Mouse (Mus musculus) ES-E14 (cell line): Measurements from ENCODE around the gene Rhox2c. TPM values are rescaled to one million over a fixed set of nuclear protein-coding genes. Genes with fewer than 3 reads are reported as not detected.
"Not testable (repeated sequence)": the region's sequence is repeated elsewhere in the genome, so short reads cannot be mapped to it uniquely, and the experiment has no call there.

Experiments used
- DNase-seq: peaks from one replicate; pipeline ENCODE4 v3.0.0-alpha.2; 2013; ENCODE audit warnings: low read depth, low spot score
- H3K27ac ChIP-seq: 2 replicates; pipeline ENCODE4 v1.5.1; 2012; ENCODE audit warnings: low read depth, mild to moderate bottlenecking, low read length, moderate library complexity, mixed read lengths; ENCODE audit not compliant: poor library complexity, insufficient read depth, severe bottlenecking
- H3K36me3 ChIP-seq: 2 replicates; pipeline ENCODE4 v1.6.1; 2012; ENCODE audit warnings: mild to moderate bottlenecking, low read length, moderate library complexity, mixed read lengths; ENCODE audit not compliant: control insufficient read depth, poor library complexity, insufficient read depth, severe bottlenecking
- H3K4me1 ChIP-seq, 2 experiments: fragments of 150-350 bp in 1 of 2; sonication (generic) in 1 of 2; 2 replicates each; pipeline ENCODE4 v1.6.1; 2012; ENCODE audit warnings: low read length in 2 of 2, mild to moderate bottlenecking in 1 of 2, mixed read lengths in 1 of 2; ENCODE audit not compliant: control insufficient read depth in 2 of 2, insufficient read depth in 2 of 2, poor library complexity in 1 of 2
- H3K4me3 ChIP-seq, 2 experiments: fragments of 150-350 bp in 1 of 2; sonication (generic) in 1 of 2; 2 replicates each; pipeline ENCODE4 v1.5.1; 2012; ENCODE audit warnings: low read length in 2 of 2, low read depth in 1 of 2, mild to moderate bottlenecking in 1 of 2, mixed read lengths in 1 of 2; ENCODE audit not compliant: insufficient read depth in 1 of 2, poor library complexity in 1 of 2, severe bottlenecking in 1 of 2
- H3K9ac ChIP-seq: 2 replicates; pipeline ENCODE4 v1.6.1; 2012; ENCODE audit warnings: low read depth, mild to moderate bottlenecking, low read length, mixed read lengths; ENCODE audit not compliant: poor library complexity, insufficient read depth, severe bottlenecking
- H3K9me3 ChIP-seq: fragments of 150-350 bp; sonication (generic); 2 replicates; pipeline ENCODE4 v1.6.1; 2012; ENCODE audit warnings: low read depth, mild to moderate bottlenecking, low read length; ENCODE audit not compliant: control insufficient read depth, insufficient read depth
- in situ Hi-C, 2 experiments: fragments of 600-800 bp; cut with MboI; formaldehyde crosslinking; loops; one replicate each; pipeline ENCODE4 v1.15.1; 2025; ENCODE audit warnings: low sequenced_read_pairs in 2 of 2, inconsistent platforms in 1 of 2; ENCODE audit not compliant: unreplicated experiment in 2 of 2
- total RNA-seq: library from RNA; depleted of rRNA; stranded (reverse); fragments of 300-350 nt; gene quantifications from 2 replicates; pipeline ENCODE4 v1.2.3, GENCODE M21; 2012; rRNA removed

The Rhox2c gene
- total RNA-seq = 0.48 and 0.49 TPM in 2 replicates

DNA sequence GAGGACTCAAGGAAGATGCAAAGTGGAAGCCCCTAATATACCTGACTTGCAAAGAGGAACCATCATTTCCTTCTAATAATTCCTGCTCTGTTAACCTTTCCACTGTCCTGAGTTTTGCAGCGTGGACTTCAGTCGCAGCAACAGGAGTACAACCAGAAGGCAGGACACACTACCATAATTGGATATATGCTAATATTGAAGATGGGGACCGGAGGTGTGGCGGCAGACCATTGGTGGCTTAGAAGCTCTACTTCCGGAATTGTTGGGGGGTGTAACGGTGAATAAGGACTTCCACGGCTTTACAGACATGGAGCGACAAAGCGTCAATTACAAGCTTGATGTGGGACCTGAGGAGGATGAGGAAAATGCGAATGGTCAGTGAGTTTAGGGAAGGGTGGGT, at the start of gene Rhox2c:
Gene Rhox2c (plus strand): TSS at position 301 of the 400 bp plus-strand sequence.
- in situ Hi-C loops, H3K4me1 ChIP-seq, H3K27ac ChIP-seq, H3K4me3 ChIP-seq, DNase-seq, H3K9me3 ChIP-seq, H3K9ac ChIP-seq, H3K36me3 ChIP-seq: not testable (repeated sequence)

GRCm38 (mm10) chrX:37411767-37412166, 41.7 kb upstream of the Rhox2c start, which contains the start of gene Rhox2b:
Gene Rhox2b (plus strand): TSS chrX:37412067.
- in situ Hi-C loops, H3K9ac ChIP-seq, H3K4me3 ChIP-seq, H3K4me1 ChIP-seq, H3K27ac ChIP-seq, DNase-seq, H3K36me3 ChIP-seq, H3K9me3 ChIP-seq: not testable (repeated sequence)

GRCm38 (mm10) chrX:37432194-37432593, 21.3 kb upstream of the Rhox2c start, which contains the start of gene Rhox4b:
Gene Rhox4b (plus strand): TSS chrX:37432494.
- DNase-seq, H3K4me3 ChIP-seq, in situ Hi-C loops, H3K27ac ChIP-seq, H3K4me1 ChIP-seq, H3K9me3 ChIP-seq, H3K36me3 ChIP-seq, H3K9ac ChIP-seq: not testable (repeated sequence)

DNA sequence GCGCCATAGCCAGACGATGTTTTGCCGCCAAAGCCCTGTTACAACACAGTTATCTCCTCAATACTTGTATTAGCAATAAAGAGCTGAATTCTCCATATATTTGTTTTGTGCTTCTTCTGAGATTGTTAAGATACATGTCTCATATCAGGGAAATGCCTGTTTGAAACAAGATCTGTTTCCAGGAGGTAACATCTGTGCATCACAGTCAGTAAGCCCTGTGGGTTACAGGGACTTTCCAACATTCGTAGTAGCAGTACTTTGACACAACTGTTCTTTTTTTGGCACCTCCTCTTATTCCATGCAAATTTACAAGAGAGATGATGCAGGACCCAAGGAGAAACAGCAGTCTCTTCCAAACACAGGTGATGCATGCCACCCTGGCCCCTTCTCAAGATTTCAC, 4.8 kb downstream of the Rhox2c start, which contains the start of gene Rhox3c:
Gene Rhox3c (plus strand): TSS at position 301 of the 400 bp plus-strand sequence.
- H3K9ac ChIP-seq, in situ Hi-C loops, H3K9me3 ChIP-seq, H3K36me3 ChIP-seq, H3K27ac ChIP-seq, H3K4me1 ChIP-seq, H3K4me3 ChIP-seq, DNase-seq: not testable (repeated sequence)

GRCm38 (mm10) chrX:37480037-37480436, 26.6 kb downstream of the Rhox2c start, which contains the start of gene Rhox4c:
Gene Rhox4c (plus strand): TSS chrX:37480337.
- H3K4me1 ChIP-seq, H3K4me3 ChIP-seq, H3K36me3 ChIP-seq, DNase-seq, H3K9me3 ChIP-seq, in situ Hi-C loops, H3K9ac ChIP-seq, H3K27ac ChIP-seq: not testable (repeated sequence)

DNA sequence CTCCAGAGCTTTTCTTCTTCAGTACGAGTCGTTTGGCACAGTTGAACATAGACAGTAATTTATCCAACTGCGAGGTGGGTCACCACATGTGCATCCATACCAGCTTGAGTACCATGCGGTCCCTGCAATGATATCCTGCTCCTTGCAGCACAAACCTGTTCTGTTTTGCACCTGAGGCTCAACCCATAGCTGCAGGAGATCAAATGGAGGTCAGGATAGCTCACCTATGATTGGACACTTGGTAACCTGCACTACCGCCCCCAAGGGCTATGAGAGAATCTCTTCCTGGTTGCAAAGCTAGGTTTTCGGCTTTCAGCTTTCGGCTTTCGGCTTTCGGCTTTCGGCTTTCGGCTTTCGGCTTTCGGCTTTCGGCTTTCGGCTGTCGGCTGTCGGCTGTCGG, 60.6 kb downstream of the Rhox2c start, which contains the start of gene Rhox4d:
Gene Rhox4d (plus strand): TSS at position 301 of the 400 bp plus-strand sequence.
- H3K27ac ChIP-seq, DNase-seq, H3K4me3 ChIP-seq, H3K4me1 ChIP-seq, H3K9ac ChIP-seq, H3K36me3 ChIP-seq, H3K9me3 ChIP-seq, in situ Hi-C loops: not testable (repeated sequence)

Other genes with a start within 250 kb of the Rhox2c start
- 2.3 and 2.9 TPM in 2 replicates for gene Gm9, start 242.6 kb upstream of the Rhox2c start, total RNA-seq
- 1.4 and 3.0 TPM in 2 replicates for gene Rhox1, start 231.4 kb upstream of the Rhox2c start, total RNA-seq
- 1.8 and 7.2 TPM in 2 replicates for gene Rhox2a, start 208.7 kb upstream of the Rhox2c start, total RNA-seq
- gene Rhox3a, start 203.8 kb upstream of the Rhox2c start, total RNA-seq = not detected in 2 replicates
- not detected in 2 replicates for gene Rhox4a, start 188.3 kb upstream of the Rhox2c start, total RNA-seq
- gene Rhox3a2, start 73.7 kb upstream of the Rhox2c start, total RNA-seq = not detected in 2 replicates
- gene Rhox4a2, start 62.8 kb upstream of the Rhox2c start, total RNA-seq = 0.36 TPM in 1 of 2 replicates, not detected in the other
- gene Rhox2b, start 41.6 kb upstream of the Rhox2c start, total RNA-seq = 0.69 and 2.1 TPM in 2 replicates
- gene Rhox4b, start 21.2 kb upstream of the Rhox2c start, total RNA-seq = 0.40 TPM in 1 of 2 replicates, not detected in the other
- gene Rhox3c, start 4.9 kb downstream of the Rhox2c start, total RNA-seq = not detected in 2 replicates
- gene Rhox4c, start 26.7 kb downstream of the Rhox2c start, total RNA-seq = 0.27 TPM in 1 of 2 replicates, not detected in the other
- gene Rhox2d, start 39.7 kb downstream of the Rhox2c start, total RNA-seq = 0.31 TPM in 1 of 2 replicates, not detected in the other
- not detected in 2 replicates for gene Rhox4d, start 60.7 kb downstream of the Rhox2c start, total RNA-seq
- gene Rhox2e, start 76.8 kb downstream of the Rhox2c start, total RNA-seq = not detected in 2 replicates
- not detected in 2 replicates for gene Rhox3e, start 88.3 kb downstream of the Rhox2c start, total RNA-seq
- gene Rhox4e, start 103.7 kb downstream of the Rhox2c start, total RNA-seq = 0.22 TPM in 1 of 2 replicates, not detected in the other
- gene Rhox2f, start 117.7 kb downstream of the Rhox2c start, total RNA-seq = not detected in 2 replicates
- gene Rhox3f, start 127.3 kb downstream of the Rhox2c start, total RNA-seq = not detected in 2 replicates
- gene Rhox4f, start 154.0 kb downstream of the Rhox2c start, total RNA-seq = not detected in 2 replicates
- gene Rhox3g, start 174.9 kb downstream of the Rhox2c start, total RNA-seq = not detected in 2 replicates
- gene Rhox2g, start 189.8 kb downstream of the Rhox2c start, total RNA-seq = 0.71 TPM in 1 of 2 replicates, not detected in the other
- 0.11 TPM in 1 of 2 replicates, not detected in the other for gene Rhox4g, start 197.6 kb downstream of the Rhox2c start, total RNA-seq
- not detected in 2 replicates for gene Rhox3h, start 215.1 kb downstream of the Rhox2c start, total RNA-seq
- not detected in 2 replicates for gene Rhox2h, start 219.6 kb downstream of the Rhox2c start, total RNA-seq